Mouse (Mus musculus) spleen, adult 2 months (tissue): ENCODE results near the gene Arfgap3.

ENCODE experiments used
- CTCF ChIP-seq: fragments of 200-500 bp; IDR thresholded peaks from 2 replicates; pipeline ENCODE4 v1.5.1; 2011; ENCODE audit warnings: mild to moderate bottlenecking, inconsistent platforms; ENCODE audit not compliant: insufficient read depth, insufficient read length, insufficient replicate concordance; ENCODE audit errors: extremely low read depth
- POLR2A ChIP-seq: fragments of 200-500 bp; IDR thresholded peaks from 2 replicates; pipeline ENCODE4 v1.6.1; 2011; ENCODE audit warnings: low read depth, low read length, inconsistent platforms

- no peak for TF ChIP-seq POLR2A
- TF ChIP-seq CTCF = no peak
These were observed 8.4 kb upstream of the Arfgap3 start for GRCm38 (mm10) chr15:83358476-83358875.
